Mouse (Mus musculus): Measurements from ENCODE around the gene Vmn1r61. TPM values are rescaled to one million over a fixed set of nuclear protein-coding genes. Genes with fewer than 3 reads are reported as not detected.

The Vmn1r61 gene
- not detected in 2 replicates for polyA plus RNA-seq (2014; fragmentation: Nextera tagmentation; extraction: Ambion mirVana)

DNA sequence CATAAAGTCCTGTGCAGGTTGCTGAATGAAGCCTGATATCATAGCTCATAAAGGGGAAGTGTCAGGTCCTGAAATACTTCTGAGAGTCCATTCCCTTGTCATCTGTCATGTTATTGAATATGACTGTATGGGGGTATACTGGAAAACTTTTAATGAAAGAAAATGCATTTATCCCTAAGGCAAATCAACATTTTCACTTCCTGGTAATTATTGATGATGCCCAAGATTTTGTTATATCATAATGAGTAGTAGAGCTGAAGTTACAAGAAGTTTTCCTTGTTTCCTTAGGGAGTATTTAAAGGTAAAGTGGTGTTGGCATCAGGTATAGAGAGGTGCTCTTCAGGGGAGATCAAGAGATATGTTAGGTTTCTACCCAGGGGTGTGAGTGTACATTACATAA lies at the start of gene Vmn1r61:
Vmn1r61 (minus strand) TSS at position 101 of the 400 bp plus-strand sequence.
- H3K9ac ChIP-seq (ENCODE audit: low read length), result no peak within 1 kb of the TSS
- ATAC-seq (ENCODE audit: insufficient number of reproducible peaks, insufficient read depth, low FRiP score, low read depth), result no peak
- H3K4me2 ChIP-seq (ENCODE audit: low read length), result no peak within 1 kb of the TSS
- 0 out of 2 replicates have a peak, but pooled peaks cover 4% of the 10 kb centered on the region for H3K9me3 ChIP-seq (ENCODE audit: control insufficient read depth, low read length)
- no peak within 1 kb of the TSS for H3K27ac ChIP-seq (replicated peaks in 1 of 2; ENCODE audit: control insufficient read depth in 1 of 2, insufficient read depth in 1 of 2, low read depth in 2 of 2, low read length in 2 of 2)
- H3K4me3 ChIP-seq (ENCODE audit: control insufficient read depth in 1 of 2, insufficient read depth in 1 of 2, low read depth in 1 of 2, low read length in 2 of 2), result no peak within 1 kb of the TSS
- H3K36me3 ChIP-seq (ENCODE audit: control insufficient read depth, insufficient read depth, low read length), result no peaks in the 10 kb centered on the region
- H3K4me1 ChIP-seq (ENCODE audit: control insufficient read depth in 2 of 2, insufficient read depth in 2 of 2, low read length in 2 of 2), result no peaks in the 10 kb centered on the region
- no peaks in the 10 kb centered on the region for H3K27me3 ChIP-seq (ENCODE audit: control insufficient read depth, insufficient read depth, low read length)

Other genes with a start within 250 kb of the Vmn1r61 start
- gene Vmn1r58, start 199.9 kb downstream of the Vmn1r61 start, polyA plus RNA-seq (2014; fragmentation: Nextera tagmentation; extraction: Ambion mirVana), result not detected in 2 replicates
- gene Vmn1r59, start 156.5 kb downstream of the Vmn1r61 start, polyA plus RNA-seq (2014; fragmentation: Nextera tagmentation; extraction: Ambion mirVana), result not detected in 2 replicates
- gene Vmn2r28, start 119.3 kb downstream of the Vmn1r61 start, polyA plus RNA-seq (2014; fragmentation: Nextera tagmentation; extraction: Ambion mirVana), result not detected in 2 replicates
- not detected in 2 replicates for gene Vmn1r60, start 66.0 kb downstream of the Vmn1r61 start, polyA plus RNA-seq (2014; fragmentation: Nextera tagmentation; extraction: Ambion mirVana)
- not detected in 2 replicates for gene Vmn1r62, start 60.3 kb upstream of the Vmn1r61 start, polyA plus RNA-seq (2014; fragmentation: Nextera tagmentation; extraction: Ambion mirVana)
- gene Vmn1r63, start 192.2 kb upstream of the Vmn1r61 start, polyA plus RNA-seq (2014; fragmentation: Nextera tagmentation; extraction: Ambion mirVana), result not detected in 2 replicates